Mouse (Mus musculus): ENCODE measurements around the gene Clic4.
"Not testable (repeated sequence)": the region's sequence is repeated elsewhere in the genome, so short reads cannot be mapped to it uniquely, and the experiment has no call there.

Gene Clic4

GRCm38 (mm10) chr4:135191604-135192003 lies 81.0 kb downstream of the Clic4 start:
- DNase-seq (ENCODE audit: low read depth, low spot score), result no peak

GRCm38 (mm10) chr4:135191185-135191584 lies 81.4 kb downstream of the Clic4 start:
- DNase-seq (ENCODE audit: low read depth, low spot score), result no peak

GRCm38 (mm10) chr4:135190364-135190763 lies 82.2 kb downstream of the Clic4 start:
- no peak for DNase-seq (ENCODE audit: low read depth, low spot score)

- no peak for DNase-seq (ENCODE audit: low read depth, low spot score)
These were observed 83.1 kb downstream of the Clic4 start for GRCm38 (mm10) chr4:135189452-135190008.

GRCm38 (mm10) chr4:135184277-135184676 lies 88.3 kb downstream of the Clic4 start:
- DNase-seq (ENCODE audit: low read depth, low spot score), result not testable (repeated sequence)

GRCm38 (mm10) chr4:135181819-135182218 lies 90.8 kb downstream of the Clic4 start:
- no peak for DNase-seq (ENCODE audit: low read depth, low spot score)

- no peak for DNase-seq (ENCODE audit: low read depth, low spot score)
These were observed 93.5 kb downstream of the Clic4 start for GRCm38 (mm10) chr4:135179077-135179481.

- DNase-seq (ENCODE audit: low read depth, low spot score), result no peak
These were observed 95.0 kb downstream of the Clic4 start for GRCm38 (mm10) chr4:135177568-135177967.

- no peak for DNase-seq (ENCODE audit: low read depth, low spot score)
These were observed 97.1 kb downstream of the Clic4 start for GRCm38 (mm10) chr4:135175406-135176120.

GRCm38 (mm10) chr4:135171304-135171875 lies 101.2 kb downstream of the Clic4 start:
- no peak for DNase-seq (ENCODE audit: low read depth, low spot score)

GRCm38 (mm10) chr4:135169501-135169900 lies 103.1 kb downstream of the Clic4 start:
- no peak for DNase-seq (ENCODE audit: low read depth, low spot score)

- no peak for DNase-seq (ENCODE audit: low read depth, low spot score)
These were observed 103.5 kb downstream of the Clic4 start for GRCm38 (mm10) chr4:135169096-135169495.

GRCm38 (mm10) chr4:135167816-135168527 lies 104.6 kb downstream of the Clic4 start:
- DNase-seq (ENCODE audit: low read depth, low spot score), result no peak

GRCm38 (mm10) chr4:135166413-135167225 lies 106.0 kb downstream of the Clic4 start:
- DNase-seq (ENCODE audit: low read depth, low spot score), result no peak

- no peak for DNase-seq (ENCODE audit: low read depth, low spot score)
These were observed 106.9 kb downstream of the Clic4 start for GRCm38 (mm10) chr4:135165761-135166160.

Data from c-Kit-negative CD71-positive TER-119-positive erythroid progenitor cells, embryonic 14.5 days (primary cell).